Mouse (Mus musculus) midbrain, postnatal 0 days (tissue): ENCODE data around the gene Nrxn2. TPM values are rescaled to one million over a fixed set of nuclear protein-coding genes. Genes with fewer than 3 reads are reported as not detected.
A peak's percentile ranks its signal among the peaks of the same experiment; 100 is the strongest.

Experiments
- ATAC-seq: fragments of 200-750 bp; cut with Nextera tagmentation; 2 replicates; pipeline ENCODE4 v1.8.0; 2017; ENCODE audit warnings: moderate number of reproducible peaks, mild to moderate bottlenecking, moderate TSS enrichment, moderate library complexity; ENCODE audit not compliant: low FRiP score
- DNase-seq: peaks from one replicate; pipeline ENCODE4 v3.0.0-alpha.2; 2015; ENCODE audit warnings: low spot score
- H3K27ac ChIP-seq: fragments of 300-500 bp; sonication (generic); 2 replicates; pipeline ENCODE4 v1.5.1; 2014; ENCODE audit warnings: low read depth, mild to moderate bottlenecking, low read length, mixed read lengths
- H3K27me3 ChIP-seq: fragments of 300-500 bp; sonication (generic); 2 replicates; pipeline ENCODE4 v1.6.1; 2014; ENCODE audit warnings: low read length, control low read depth, mixed read lengths; ENCODE audit not compliant: insufficient read depth
- H3K36me3 ChIP-seq: fragments of 300-500 bp; sonication (generic); 2 replicates; pipeline ENCODE4 v1.6.1; 2014; ENCODE audit warnings: low read length, control low read depth, mixed read lengths; ENCODE audit not compliant: insufficient read depth
- H3K4me1 ChIP-seq: fragments of 300-500 bp; sonication (generic); 2 replicates; pipeline ENCODE4 v1.6.1; 2014; ENCODE audit warnings: mild to moderate bottlenecking, control low read depth, antibody characterized with exemption, low read length, mixed read lengths; ENCODE audit not compliant: insufficient read depth
- H3K4me2 ChIP-seq: fragments of 300-500 bp; sonication (generic); 2 replicates; pipeline ENCODE4 v1.6.1; 2014; ENCODE audit warnings: low read depth, mild to moderate bottlenecking, low read length, mixed read lengths; ENCODE audit not compliant: poor library complexity, severe bottlenecking
- H3K4me3 ChIP-seq: fragments of 300-500 bp; sonication (generic); 2 replicates; pipeline ENCODE4 v1.5.1; 2014; ENCODE audit warnings: low read depth, mild to moderate bottlenecking, low read length, moderate library complexity
- H3K9ac ChIP-seq: fragments of 300-500 bp; sonication (generic); replicated peaks from 2 replicates; pipeline ENCODE4 v1.6.1; 2014; ENCODE audit warnings: mild to moderate bottlenecking, low read length, moderate library complexity, mixed read lengths; ENCODE audit not compliant: poor library complexity, severe bottlenecking
- H3K9me3 ChIP-seq: fragments of 300-500 bp; sonication (generic); 2 replicates; pipeline ENCODE4 v1.6.1; 2016; ENCODE audit warnings: low read length, control low read depth
- CTCF ChIP-seq: IDR thresholded peaks from 2 replicates; pipeline ENCODE4 v1.5.1; 2016; ENCODE audit warnings: antibody characterized with exemption, mild to moderate bottlenecking
- WGBS: fragments of 180-500 bp; shearing (Covaris S2); extraction: QIAGEN DNeasy Blood & Tissue Kit; methylation state at CpG from one replicate; pipeline ENCODE4 v1.1.7; 2014; 5-methylcytosine and 5-hydroxymethylcytosine counted together
- polyA plus RNA-seq: library from polyadenylated mRNA; unstranded; fragments of >200 nt; fragmentation: Nextera tagmentation; extraction: Ambion mirVana; gene quantifications from 2 replicates; pipeline ENCODE4 v1.2.1, GENCODE M21; 2015
- total RNA-seq: library from RNA; depleted of rRNA; stranded (reverse); fragments of >200 nt; gene quantifications from 2 replicates; pipeline ENCODE4 v1.2.3, GENCODE M21; 2014; rRNA removed

Gene Nrxn2
- total RNA-seq (382 and 409 TPM in 2 replicates), polyA plus RNA-seq (74.3 and 75.7 TPM in 2 replicates)

- peaks cover 7% of the 10 kb centered on the region; the same call in 1 of the 2 replicates for H3K36me3 ChIP-seq
- H3K9me3 ChIP-seq, result no peaks in the 10 kb centered on the region
- under 1% methylated on average over 45 of the region's 46 CpGs for WGBS
- H3K4me3 ChIP-seq, result peak within 1 kb of the TSS; percentile 61
- H3K4me1 ChIP-seq, result peaks cover 45% of the 10 kb centered on the region
- peak; percentile 94 for TF ChIP-seq CTCF
- peak within 1 kb of the TSS; percentile 91 for H3K4me2 ChIP-seq
- peak within 1 kb of the TSS; percentile 93 for H3K27ac ChIP-seq
- H3K27me3 ChIP-seq, result no peaks in the 10 kb centered on the region
- H3K9ac ChIP-seq, result peak within 1 kb of the TSS; percentile 88
- ATAC-seq, result peak; percentile 92
- peak; percentile 97 for DNase-seq
Observed at GRCm38 (mm10) chr19:6418233-6418879, at the start of gene Nrxn2. Nrxn2 (plus strand) TSS chr19:6418731.

GRCm38 (mm10) chr19:6370175-6370574, 48.4 kb upstream of the Nrxn2 start:
- H3K9me3 ChIP-seq, result no peaks in the 10 kb centered on the region
- TF ChIP-seq CTCF, result no peak
- H3K4me1 ChIP-seq, result no peaks in the 10 kb centered on the region
- DNase-seq (no peak), ATAC-seq (no peak)
- H3K36me3 ChIP-seq, result peaks cover 77% of the 10 kb centered on the region
- H3K27me3 ChIP-seq, result no peaks in the 10 kb centered on the region
- H3K9ac ChIP-seq, result no peak overlapping the region
- no peak overlapping the region for H3K4me2 ChIP-seq
- H3K27ac ChIP-seq, result no peak overlapping the region
- WGBS, result 95% methylated on average over 2 of the region's 2 CpGs
- no peak overlapping the region for H3K4me3 ChIP-seq

GRCm38 (mm10) chr19:6372433-6372832, 46.1 kb upstream of the Nrxn2 start:
- Histone ChIP-seq H3K9me3 (no peaks in the 10 kb centered on the region), H3K36me3 (peaks cover 79% of the 10 kb centered on the region), H3K9ac (no peak overlapping the region), H3K4me1 (no peaks in the 10 kb centered on the region), H3K4me3 (no peak overlapping the region), H3K4me2 (no peak overlapping the region), H3K27ac (no peak overlapping the region), H3K27me3 (no peaks in the 10 kb centered on the region)
- WGBS, result 96% methylated on average over 3 of the region's 3 CpGs
- no peak for ATAC-seq
- TF ChIP-seq CTCF, result no peak
- DNase-seq, result no peak

GRCm38 (mm10) chr19:6373539-6374400, 44.8 kb upstream of the Nrxn2 start:
- H3K9me3 ChIP-seq, result no peaks in the 10 kb centered on the region
- no peak overlapping the region for H3K9ac ChIP-seq
- peak; percentile 88 for DNase-seq
- TF ChIP-seq CTCF, result peak; percentile 77
- H3K27me3 ChIP-seq, result no peaks in the 10 kb centered on the region
- H3K4me3 ChIP-seq, result no peak overlapping the region
- WGBS, result 63% methylated on average over 12 of the region's 12 CpGs
- H3K4me2 ChIP-seq, result no peak overlapping the region
- ATAC-seq, result peak; percentile 29; the same call in 1 of the 2 replicates
- H3K36me3 ChIP-seq, result peaks cover 74% of the 10 kb centered on the region
- H3K4me1 ChIP-seq, result no peaks in the 10 kb centered on the region
- H3K27ac ChIP-seq, result no peak overlapping the region

- H3K27ac ChIP-seq, result no peak overlapping the region
- DNase-seq (no peak), ATAC-seq (no peak)
- no peaks in the 10 kb centered on the region for H3K27me3 ChIP-seq
- no peaks in the 10 kb centered on the region for H3K4me1 ChIP-seq
- H3K9ac ChIP-seq, result no peak overlapping the region
- peaks cover 71% of the 10 kb centered on the region for H3K36me3 ChIP-seq
- no peak overlapping the region for H3K4me2 ChIP-seq
- no peaks in the 10 kb centered on the region for H3K9me3 ChIP-seq
- no peak overlapping the region for H3K4me3 ChIP-seq
- no peak for TF ChIP-seq CTCF
- 97% methylated on average over 10 of the region's 10 CpGs for WGBS
Observed at GRCm38 (mm10) chr19:6374571-6374970, 44.0 kb upstream of the Nrxn2 start.
